ENCODE assay signal across 17 mouse cellular contexts in genomic region chr1:18498556-18498955, GRCm38 (mm10).
"Had no signal": no experiment of that assay in that cellular context is flagged by ENCODE, and none has a peak within 500 bp of the region (broad histone marks: within the 10 kb centered on the region; RNA-seq: fewer than 3 reads in every experiment).

No protein-coding gene starts in this region.

- H3K4me3 ChIP-seq: limb, embryonic 12.5 days; limb, embryonic 15.5 days; midbrain, embryonic 12.5 days; midbrain, embryonic 15.5 days; neural tube, embryonic 12.5 days; neural tube, embryonic 15.5 days; stomach, embryonic 15.5 days had no signal

- DNase-seq: kidney, postnatal 14 days; kidney, postnatal 4 days; layer of hippocampus, adult 9-11 months; liver, postnatal 0 days; lung, embryonic 14.5 days; retina, postnatal 1 day; right cerebral cortex, postnatal 25 days; spleen, adult 18-20 months; thymus, adult 18-20 months; thymus, postnatal 4 days had no signal

- H3K36me3 ChIP-seq: limb, embryonic 12.5 days; limb, embryonic 15.5 days; midbrain, embryonic 12.5 days; midbrain, embryonic 15.5 days; neural tube, embryonic 12.5 days; neural tube, embryonic 15.5 days; stomach, embryonic 15.5 days had no signal

- H3K27me3 ChIP-seq: limb, embryonic 12.5 days; limb, embryonic 15.5 days; midbrain, embryonic 12.5 days; midbrain, embryonic 15.5 days; neural tube, embryonic 12.5 days; neural tube, embryonic 15.5 days; stomach, embryonic 15.5 days had no signal
